ENCODE assay signal across 9 mouse cellular contexts in genomic region chr16:87248501-87249030, GRCm38 (mm10).
DNase-seq lines count a peak whose midpoint lies in the region; ATAC-seq and TF ChIP-seq lines count a peak whose summit lies in the region.
"Had no signal": no experiment of that assay in that cellular context is flagged by ENCODE, and none has a peak within 500 bp of the region (broad histone marks: within the 10 kb centered on the region; RNA-seq: fewer than 3 reads in every experiment).

No protein-coding gene starts in this region.

- no peak for ATAC-seq in midbrain, embryonic 13.5 days
- 0 out of 2 replicates have a peak, but pooled peaks have one; percentile 53 for ATAC-seq in common myeloid progenitor, adult 5-6 weeks (replicated peaks; ENCODE audit: low read depth, poor library complexity, severe bottlenecking)
- 0 out of 2 replicates have a peak, but pooled peaks have one; percentile 12 for ATAC-seq in hindbrain, embryonic 16.5 days
- 0 out of 2 replicates have a peak, but pooled peaks have one; percentile 52 for ATAC-seq in megakaryocyte-erythroid progenitor cell, adult 5-6 weeks (replicated peaks; ENCODE audit: low FRiP score, low TSS enrichment, poor library complexity, severe bottlenecking)

- peak; percentile 30; the same call in 1 of the 2 replicates for TF ChIP-seq CTCF in cerebellum, adult 2 months (IDR thresholded peaks at IDR 0.05; ENCODE audit: borderline replicate concordance, insufficient read depth, low read depth, low read length)

- no peak for DNase-seq in cerebellum, adult 2 months
- DNase-seq in cerebellum, adult 9-10 months, result no peak
- peak; percentile 39 for DNase-seq in midbrain, embryonic 10.5 days (ENCODE audit: low spot score)
- no peak for DNase-seq in thymus, postnatal 14 days

- no peaks in the 10 kb centered on the region for H3K9me3 ChIP-seq in midbrain, embryonic 10.5 days (replicated peaks)
- no peaks in the 10 kb centered on the region for H3K9me3 ChIP-seq in midbrain, embryonic 13.5 days
- H3K9me3 ChIP-seq in hindbrain, embryonic 16.5 days (ENCODE audit: control insufficient read depth, low read length), result no peaks in the 10 kb centered on the region
- H3K9me3 ChIP-seq: neural tube, embryonic 12.5 days had no signal

- no peak for TF ChIP-seq POLR2A in cerebellum, adult 2 months (IDR thresholded peaks at IDR 0.05; ENCODE audit: borderline replicate concordance, insufficient read depth, low read length)

- no peak overlapping the region for H3K4me2 ChIP-seq in midbrain, embryonic 13.5 days (replicated peaks)
- H3K4me2 ChIP-seq in hindbrain, embryonic 16.5 days (ENCODE audit: low read length), result no peak overlapping the region
- H3K4me2 ChIP-seq: neural tube, embryonic 12.5 days had no signal

- H3K9ac ChIP-seq in midbrain, embryonic 13.5 days (replicated peaks), result no peak overlapping the region
- H3K9ac ChIP-seq in hindbrain, embryonic 16.5 days (ENCODE audit: low read depth, low read length), result no peak overlapping the region
- H3K9ac ChIP-seq: neural tube, embryonic 12.5 days had no signal

- no peaks in the 10 kb centered on the region for H3K27me3 ChIP-seq in cerebellum, adult 2 months (ENCODE audit: control insufficient read depth, insufficient read depth, low read length)
- H3K27me3 ChIP-seq in midbrain, embryonic 10.5 days (ENCODE audit: low read depth, poor library complexity, severe bottlenecking), result no peaks in the 10 kb centered on the region
- H3K27me3 ChIP-seq in midbrain, embryonic 13.5 days, result no peaks in the 10 kb centered on the region
- H3K27me3 ChIP-seq in hindbrain, embryonic 16.5 days (replicated peaks; ENCODE audit: control insufficient read depth, insufficient read depth, low read length), result no peaks in the 10 kb centered on the region; the same call in 1 of the 2 replicates
- H3K27me3 ChIP-seq: neural tube, embryonic 12.5 days had no signal

- 44% methylated on average over 6 of the region's 6 CpGs for WGBS in cerebellum, adult 2 months
- WGBS in midbrain, embryonic 10.5 days, result 53% methylated on average over 6 of the region's 6 CpGs
- WGBS in midbrain, embryonic 13.5 days, result 53% methylated on average over 6 of the region's 6 CpGs
- 49% methylated on average over 6 of the region's 6 CpGs for WGBS in hindbrain, embryonic 16.5 days

- no peak overlapping the region for H3K4me3 ChIP-seq in cerebellum, adult 2 months (replicated peaks; ENCODE audit: insufficient read depth, low read depth, low read length)
- no peak overlapping the region for H3K4me3 ChIP-seq in midbrain, embryonic 10.5 days
- H3K4me3 ChIP-seq in midbrain, embryonic 13.5 days (replicated peaks), result no peak overlapping the region
- H3K4me3 ChIP-seq in hindbrain, embryonic 16.5 days (ENCODE audit: low read length), result no peak overlapping the region
- H3K4me3 ChIP-seq: neural tube, embryonic 12.5 days had no signal

- no peak overlapping the region for H3K27ac ChIP-seq in cerebellum, adult 2 months (ENCODE audit: insufficient read depth, low read length)
- no peak overlapping the region for H3K27ac ChIP-seq in midbrain, embryonic 10.5 days (replicated peaks)
- no peak overlapping the region for H3K27ac ChIP-seq in midbrain, embryonic 13.5 days
- H3K27ac ChIP-seq in hindbrain, embryonic 16.5 days (ENCODE audit: low read depth, low read length), result no peak overlapping the region
- H3K27ac ChIP-seq: neural tube, embryonic 12.5 days had no signal

- no peaks in the 10 kb centered on the region for H3K36me3 ChIP-seq in midbrain, embryonic 10.5 days
- no peaks in the 10 kb centered on the region for H3K36me3 ChIP-seq in midbrain, embryonic 13.5 days
- H3K36me3 ChIP-seq in hindbrain, embryonic 16.5 days (ENCODE audit: control insufficient read depth, insufficient read depth, low read length), result no peaks in the 10 kb centered on the region
- H3K36me3 ChIP-seq: neural tube, embryonic 12.5 days had no signal

- no peaks in the 10 kb centered on the region; the same call in 1 of the 2 replicates for H3K4me1 ChIP-seq in cerebellum, adult 2 months (ENCODE audit: control insufficient read depth, insufficient read depth, low read length)
- peaks cover 4% of the 10 kb centered on the region; the same call in 1 of the 2 replicates for H3K4me1 ChIP-seq in midbrain, embryonic 10.5 days
- H3K4me1 ChIP-seq in midbrain, embryonic 13.5 days (replicated peaks), result no peaks in the 10 kb centered on the region
- H3K4me1 ChIP-seq in hindbrain, embryonic 16.5 days (ENCODE audit: control insufficient read depth, insufficient read depth, low read depth, low read length), result no peaks in the 10 kb centered on the region; the same call in 1 of the 2 replicates
- H3K4me1 ChIP-seq: neural tube, embryonic 12.5 days had no signal
